Mouse (Mus musculus): ENCODE results near the gene Pou2f1.

DNA sequence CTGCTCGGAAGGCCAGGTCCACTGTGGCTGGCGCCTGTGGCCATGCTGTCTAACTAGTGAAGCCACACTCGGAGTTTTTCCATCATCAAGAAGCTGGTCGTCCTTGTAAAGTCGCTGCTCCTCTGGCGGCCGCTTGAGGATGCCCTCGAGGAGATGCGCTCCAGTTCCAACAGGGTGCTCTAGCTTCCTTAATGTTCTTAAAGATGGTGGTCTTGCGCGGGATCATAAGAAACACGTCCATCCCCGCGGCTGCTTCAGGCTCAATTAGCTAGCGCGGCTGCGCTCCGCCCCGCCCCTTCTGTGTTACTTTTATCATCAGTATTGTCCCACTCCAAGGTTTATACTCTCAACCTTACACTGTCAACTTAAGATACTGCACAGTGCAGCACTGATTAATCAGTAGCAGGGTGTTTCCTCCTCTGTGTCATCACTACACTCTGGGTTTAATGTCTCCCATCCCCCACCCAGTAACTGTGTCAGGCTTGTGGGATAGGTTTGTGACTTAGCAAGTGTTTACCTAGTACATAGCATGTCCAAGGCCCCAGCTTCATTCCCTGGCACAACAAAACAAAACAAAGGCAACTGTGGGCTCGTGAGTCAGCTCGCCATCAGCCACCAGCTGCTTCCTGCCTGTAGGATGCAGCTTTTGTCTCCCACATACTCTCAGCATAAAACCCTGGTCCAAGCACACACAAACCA is 41.1 kb upstream of the Pou2f1 start:
- no peak for TF ChIP-seq POLR2A (IDR thresholded peaks at IDR 0.05; ENCODE audit: extremely low read depth, insufficient read depth, low read length)
- no peak for TF ChIP-seq CTCF (IDR thresholded peaks at IDR 0.05; ENCODE audit: extremely low read depth, insufficient read depth, low read length)
